Mouse (Mus musculus) myocyte (in vitro differentiated cells): ENCODE results near the gene Apobec4. TPM values are rescaled to one million over a fixed set of nuclear protein-coding genes. Genes with fewer than 3 reads are reported as not detected.

Source experiments
- H3K27me3 ChIP-seq: one replicate; pipeline ENCODE4 v1.6.1; 2011; ENCODE audit not compliant: control insufficient read depth, insufficient read depth, insufficient read length
- H3K36me3 ChIP-seq: one replicate; pipeline ENCODE4 v1.6.1; 2011; ENCODE audit not compliant: control insufficient read depth, insufficient read depth
- H3K4me2 ChIP-seq: one replicate; pipeline ENCODE4 v1.6.1; 2011; ENCODE audit warnings: low read depth, control low read depth
- H3K4me3 ChIP-seq: one replicate; pipeline ENCODE4 v1.5.1; 2011; ENCODE audit warnings: mild to moderate bottlenecking, control low read depth, moderate library complexity
- H3K79me2 ChIP-seq: one replicate; pipeline ENCODE4 v1.6.1; 2011; ENCODE audit not compliant: control insufficient read depth, insufficient read depth
- H3ac ChIP-seq: one replicate; pipeline ENCODE4 v1.6.1; 2011; ENCODE audit not compliant: control insufficient read depth, insufficient read length
- CEBPB ChIP-seq: IDR thresholded peaks from 2 replicates; pipeline ENCODE4 v1.6.1; 2011; ENCODE audit warnings: mild to moderate bottlenecking, moderate library complexity; ENCODE audit not compliant: poor library complexity, insufficient read depth, severe bottlenecking
- E2F4 ChIP-seq: IDR thresholded peaks from one replicate; pipeline ENCODE4 v1.6.1; 2011; ENCODE audit warnings: mild to moderate bottlenecking, control low read depth, moderate library complexity; ENCODE audit not compliant: insufficient read depth
- MAX ChIP-seq: IDR thresholded peaks from one replicate; pipeline ENCODE4 v1.6.1; 2011; ENCODE audit warnings: low read depth, mild to moderate bottlenecking, control low read depth
- MYOD1 ChIP-seq, 3 experiments: IDR thresholded peaks; one replicate each; pipeline ENCODE4 v1.6.1; 2011; ENCODE audit warnings: control low read depth in 2 of 3, low read depth in 2 of 3, mild to moderate bottlenecking in 2 of 3, moderate library complexity in 1 of 3; ENCODE audit not compliant: insufficient read length in 2 of 3, control insufficient read depth in 1 of 3
- MYOG ChIP-seq, 3 experiments: IDR thresholded peaks; one replicate each; pipeline ENCODE4 v1.6.1; 2011; ENCODE audit warnings: control low read depth in 2 of 3, low read depth in 2 of 3, mild to moderate bottlenecking in 2 of 3; ENCODE audit not compliant: insufficient read length in 2 of 3, control insufficient read depth in 1 of 3, insufficient read depth in 1 of 3
- POLR2A ChIP-seq: IDR thresholded peaks from one replicate; pipeline ENCODE4 v1.6.1; 2011; ENCODE audit warnings: low read depth, mild to moderate bottlenecking, control low read depth, moderate library complexity; ENCODE audit not compliant: insufficient read length
- POLR2AphosphoS2 ChIP-seq: IDR thresholded peaks from one replicate; pipeline ENCODE4 v1.6.1; 2011; ENCODE audit warnings: low read depth, control low read depth; ENCODE audit not compliant: insufficient read length
- REST ChIP-seq: IDR thresholded peaks from one replicate; pipeline ENCODE4 v1.6.1; 2011; ENCODE audit warnings: mild to moderate bottlenecking, control low read depth, moderate library complexity; ENCODE audit not compliant: insufficient read depth, insufficient read length
- SRF ChIP-seq: IDR thresholded peaks from one replicate; pipeline ENCODE4 v1.6.1; 2011; ENCODE audit warnings: low read depth; ENCODE audit not compliant: control insufficient read depth, insufficient read length
- TCF12 ChIP-seq: IDR thresholded peaks from one replicate; pipeline ENCODE4 v1.6.1; 2011; ENCODE audit warnings: mild to moderate bottlenecking, control low read depth; ENCODE audit not compliant: poor library complexity, insufficient read depth, severe bottlenecking
- TCF3 ChIP-seq: IDR thresholded peaks from one replicate; pipeline ENCODE4 v1.6.1; 2011; ENCODE audit warnings: low read depth, control low read depth; ENCODE audit not compliant: insufficient read length
- USF1 ChIP-seq: IDR thresholded peaks from one replicate; pipeline ENCODE4 v1.6.1; 2011; ENCODE audit warnings: low read depth, mild to moderate bottlenecking, control low read depth, moderate library complexity
- polyA plus RNA-seq: library from polyadenylated mRNA; unstranded; fragments of >200 nt; fragmentation: generic; extraction: Trizol; gene quantifications from one replicate; pipeline ENCODE4 v1.2.1, GENCODE M21; 2012; ENCODE audit warnings: missing spikeins

Apobec4 gene
- polyA plus RNA-seq, 1 experiment = not detected

GRCm38 (mm10) chr1:152761791-152762190 lies 11.4 kb downstream of the Apobec4 start:
- H3K79me2 ChIP-seq = no peaks in the 10 kb centered on the region
- no peaks in the 10 kb centered on the region for H3K36me3 ChIP-seq
- H3K4me3 ChIP-seq = no peak overlapping the region
- no peak overlapping the region for H3ac ChIP-seq
- no peaks in the 10 kb centered on the region for H3K27me3 ChIP-seq
- H3K4me2 ChIP-seq = no peak overlapping the region
- TF ChIP-seq E2F4 (no peak), MAX (no peak), USF1 (no peak), REST (no peak), MYOD1 (IDR thresholded peaks at IDR 0.05; ENCODE audit: control insufficient read depth in 1 of 3, insufficient read length in 2 of 3, low read depth in 2 of 3) (no peak), MYOG (IDR thresholded peaks at IDR 0.05; ENCODE audit: control insufficient read depth in 1 of 3, insufficient read depth in 1 of 3, insufficient read length in 2 of 3, low read depth in 2 of 3) (no peak), POLR2A (no peak), POLR2AphosphoS2 (no peak), CEBPB (no peak), TCF3 (no peak), SRF (no peak)

GRCm38 (mm10) chr1:152766032-152766772 lies 15.9 kb downstream of the Apobec4 start, which contains the start of the genes Rgl1 and Arpc5:
Rgl1 (minus strand) TSS chr1:152766351.
Arpc5 (plus strand) TSS chr1:152766542.
- Histone ChIP-seq H3K36me3 (peaks cover 15% of the 10 kb centered on the region), H3K4me3 (peak within 1 kb of the TSS; percentile 70), H3K79me2 (peaks cover 24% of the 10 kb centered on the region), H3ac (peak within 1 kb of the TSS; percentile 77), H3K27me3 (no peaks in the 10 kb centered on the region), H3K4me2 (peak within 1 kb of the TSS; percentile 95)
- TF ChIP-seq MYOD1 (IDR thresholded peaks at IDR 0.05; ENCODE audit: control insufficient read depth in 1 of 3, insufficient read length in 2 of 3, low read depth in 2 of 3) (peak in 1 of 3 experiments; percentile 10), POLR2A (peak; percentile 97), REST (no peak), USF1 (peak; percentile 91), POLR2AphosphoS2 (peak; percentile 96), TCF3 (no peak), SRF (no peak), MYOG (IDR thresholded peaks at IDR 0.05; ENCODE audit: control insufficient read depth in 1 of 3, insufficient read depth in 1 of 3, insufficient read length in 2 of 3, low read depth in 2 of 3) (no peak), CEBPB (no peak), E2F4 (no peak), TCF12 (no peak), MAX (no peak)

DNA sequence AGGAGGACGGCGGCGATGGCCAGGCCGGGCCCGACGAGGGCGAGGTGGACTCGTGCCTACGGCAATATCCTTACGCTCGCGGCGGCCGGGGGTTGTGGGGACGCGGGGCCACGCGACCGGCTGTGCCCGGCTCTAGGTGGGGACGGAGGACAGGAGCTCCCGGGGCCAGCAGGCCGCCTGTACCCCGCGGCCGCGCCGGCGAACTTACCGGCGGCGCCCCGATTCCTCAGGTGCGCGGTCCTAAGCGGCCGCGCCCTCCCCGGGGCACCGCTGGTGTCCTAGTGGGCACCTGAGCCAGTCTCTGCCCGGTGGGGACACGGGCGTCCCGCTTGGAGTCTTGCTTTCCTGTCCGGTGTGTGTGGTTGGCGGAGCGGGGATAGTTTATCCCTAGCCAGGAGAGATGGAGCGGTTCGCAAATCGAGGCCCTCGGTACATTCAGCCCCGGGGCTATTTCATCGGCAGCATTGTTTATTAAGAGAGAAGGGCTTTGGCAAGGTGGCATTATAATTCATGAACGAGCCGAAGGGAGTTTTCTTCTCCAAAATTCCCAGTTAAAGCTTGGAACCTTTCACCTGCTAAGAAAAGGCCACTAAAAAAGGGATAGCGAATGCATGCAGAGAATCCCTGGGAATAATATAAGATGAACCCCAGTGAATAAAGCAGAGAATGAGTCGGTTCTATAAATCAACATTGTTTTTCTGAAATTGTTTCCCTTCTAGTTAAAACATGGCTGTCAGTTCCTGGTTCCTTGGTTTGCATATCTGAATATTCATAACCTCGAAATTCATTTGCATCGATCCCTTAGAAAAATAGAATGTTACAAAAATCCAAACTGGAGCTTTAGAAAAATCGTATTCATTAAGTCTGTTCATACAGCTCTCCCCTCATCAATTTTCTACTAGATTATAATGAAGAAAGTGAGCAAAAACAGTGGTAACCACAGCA lies 16.7 kb downstream of the Apobec4 start:
- peak overlapping the region; percentile 70 for H3K4me3 ChIP-seq
- H3K4me2 ChIP-seq = peak overlapping the region; percentile 69
- no peaks in the 10 kb centered on the region for H3K27me3 ChIP-seq
- peak overlapping the region; percentile 77 for H3ac ChIP-seq
- TF ChIP-seq TCF12 (no peak), POLR2AphosphoS2 (no peak), MYOD1 (IDR thresholded peaks at IDR 0.05; ENCODE audit: control insufficient read depth in 1 of 3, insufficient read length in 2 of 3, low read depth in 2 of 3) (no peak), CEBPB (no peak), TCF3 (no peak), SRF (no peak), MAX (no peak), E2F4 (no peak), MYOG (IDR thresholded peaks at IDR 0.05; ENCODE audit: control insufficient read depth in 1 of 3, insufficient read depth in 1 of 3, insufficient read length in 2 of 3, low read depth in 2 of 3) (no peak)
- peaks cover 23% of the 10 kb centered on the region for H3K36me3 ChIP-seq
- peaks cover 24% of the 10 kb centered on the region for H3K79me2 ChIP-seq

GRCm38 (mm10) chr1:152767749-152768488 lies 17.6 kb downstream of the Apobec4 start:
- peaks cover 32% of the 10 kb centered on the region for H3K36me3 ChIP-seq
- H3K4me3 ChIP-seq = peak overlapping the region; percentile 70
- TF ChIP-seq SRF (peak; percentile 69), E2F4 (no peak), CEBPB (no peak), TCF12 (no peak), POLR2AphosphoS2 (no peak), REST (no peak)

More at GRCm38 (mm10) chr1:152767749-152768488, 17.6 kb downstream of the Apobec4 start:
- no peaks in the 10 kb centered on the region for H3K27me3 ChIP-seq
- peak overlapping the region; percentile 69 for H3K4me2 ChIP-seq
- no peak overlapping the region for H3ac ChIP-seq
- H3K79me2 ChIP-seq = peaks cover 24% of the 10 kb centered on the region
